Mouse (Mus musculus): ENCODE measurements around the gene Numb.

Gene Numb

GRCm38 (mm10) chr12:83780181-83780580 is 141.6 kb downstream of the Numb start:
- no peak for DNase-seq

DNA sequence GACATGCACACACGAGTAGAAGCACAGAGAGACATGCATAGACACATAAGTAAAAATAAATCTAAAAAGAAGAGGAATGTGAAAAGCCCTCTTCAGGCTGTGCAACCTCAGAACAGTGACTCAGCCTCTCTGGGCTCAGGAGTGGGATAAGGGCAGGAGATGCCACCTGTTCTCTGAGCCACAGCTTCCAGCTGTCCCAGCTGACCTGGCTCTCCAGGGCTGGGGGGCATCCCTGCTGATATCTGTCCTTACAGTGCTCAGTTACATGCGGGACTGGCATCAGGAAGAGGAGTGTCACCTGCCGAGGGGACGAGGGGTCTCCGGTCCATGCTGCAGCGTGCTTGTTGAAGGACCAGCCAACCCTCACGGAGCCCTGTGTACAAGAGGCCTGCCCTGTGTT is 145.0 kb downstream of the Numb start:
- no peak for DNase-seq

- no peak for DNase-seq
Observed at GRCm38 (mm10) chr12:83775621-83776020, 146.1 kb downstream of the Numb start.

- peak; percentile 65 to 78 for DNase-seq
Observed at GRCm38 (mm10) chr12:83770418-83771256, 151.1 kb downstream of the Numb start.

- peak; percentile 41 to 50 for DNase-seq
Observed at GRCm38 (mm10) chr12:83768235-83768899, 153.4 kb downstream of the Numb start.

- DNase-seq, result no peak
Observed at GRCm38 (mm10) chr12:83767833-83768232, 153.9 kb downstream of the Numb start.

- DNase-seq, result no peak
Observed at GRCm38 (mm10) chr12:83765965-83766603, 155.7 kb downstream of the Numb start.

- DNase-seq, result no peak
Observed at GRCm38 (mm10) chr12:83764519-83764918, 157.2 kb downstream of the Numb start.

GRCm38 (mm10) chr12:83764044-83764365 is 157.7 kb downstream of the Numb start:
- DNase-seq, result peak; percentile 42 to 54

DNA sequence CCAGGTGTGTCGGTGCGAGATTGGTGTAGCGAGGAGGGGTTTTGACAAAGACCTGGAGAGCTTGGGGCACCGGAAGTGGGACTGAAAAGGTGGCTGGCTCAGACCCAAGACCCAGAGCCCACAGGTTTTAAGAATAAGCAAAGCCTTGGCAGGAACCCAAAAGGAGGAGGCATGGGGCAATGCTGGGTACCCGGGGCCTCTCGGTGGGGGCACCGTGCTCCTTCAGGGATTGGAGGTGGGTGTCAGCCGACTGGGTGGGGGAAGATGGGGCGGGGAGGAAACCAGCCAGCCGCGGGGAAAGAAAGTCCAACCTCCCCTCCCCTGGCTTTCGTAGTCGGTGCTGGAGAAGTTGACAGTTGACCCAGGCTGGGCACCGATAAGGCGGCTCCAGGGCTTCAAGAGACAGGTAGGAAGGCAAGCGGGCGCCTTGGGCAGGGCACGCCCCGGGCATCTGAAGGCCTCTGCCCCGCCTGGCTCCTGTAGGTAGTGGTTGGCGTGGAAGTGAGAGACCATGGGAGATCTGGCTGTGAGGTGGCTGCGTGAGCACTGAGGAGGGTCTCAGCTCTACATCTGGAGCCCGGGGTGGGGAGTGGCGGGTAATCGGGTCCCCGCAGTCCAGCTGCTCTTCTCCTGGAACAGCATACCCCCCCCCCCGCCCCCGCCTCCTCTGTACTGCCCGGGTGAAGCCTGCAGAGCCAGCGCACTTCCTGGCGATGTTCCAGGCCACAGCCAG is 158.3 kb downstream of the Numb start, which contains the start of gene Papln:
Gene Papln (plus strand): TSS at position 324 of the 733 bp plus-strand sequence.
- DNase-seq, result peak; percentile 19 to 28

DNA sequence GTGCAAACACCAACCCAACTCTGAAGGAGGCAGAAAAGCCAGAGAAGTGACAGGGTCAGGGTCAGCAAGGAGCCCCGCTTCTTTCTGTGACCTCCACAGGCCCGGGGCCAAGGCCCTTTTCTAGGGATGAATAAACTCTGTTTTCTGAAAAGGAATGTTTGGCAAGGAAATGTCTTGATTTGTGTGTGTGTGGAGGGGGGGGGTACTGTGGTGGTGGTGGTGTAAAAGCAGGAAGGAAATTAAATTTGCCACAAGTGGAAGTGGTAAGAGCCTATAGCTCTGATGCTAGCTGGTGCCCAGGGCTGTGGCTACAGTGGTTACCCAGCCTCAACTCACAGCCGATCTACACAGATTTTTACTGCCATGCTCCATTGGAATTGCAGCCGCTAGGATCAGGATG is 159.0 kb downstream of the Numb start:
- DNase-seq, result peak; percentile 24 to 43

DNA sequence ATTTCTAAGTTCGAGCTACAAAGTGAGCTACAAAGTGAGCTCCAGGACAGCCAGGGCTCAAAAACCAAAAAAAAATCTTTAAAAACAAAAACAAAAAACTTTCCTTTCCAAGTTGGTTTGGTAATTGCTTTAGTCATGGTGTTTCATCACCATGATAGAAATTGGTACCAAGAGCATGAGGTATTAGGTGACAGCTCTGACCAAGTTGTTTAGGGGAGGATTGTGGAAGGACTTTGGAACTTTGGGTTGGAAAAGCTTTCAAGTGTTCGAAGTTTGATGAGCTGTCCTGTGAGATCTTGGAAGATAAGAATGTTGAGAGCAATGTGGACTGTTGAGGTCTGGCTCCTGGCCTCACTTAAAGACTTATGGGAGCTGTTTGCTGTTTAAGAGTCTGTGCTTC is 161.5 kb downstream of the Numb start:
- no peak for DNase-seq

DNA sequence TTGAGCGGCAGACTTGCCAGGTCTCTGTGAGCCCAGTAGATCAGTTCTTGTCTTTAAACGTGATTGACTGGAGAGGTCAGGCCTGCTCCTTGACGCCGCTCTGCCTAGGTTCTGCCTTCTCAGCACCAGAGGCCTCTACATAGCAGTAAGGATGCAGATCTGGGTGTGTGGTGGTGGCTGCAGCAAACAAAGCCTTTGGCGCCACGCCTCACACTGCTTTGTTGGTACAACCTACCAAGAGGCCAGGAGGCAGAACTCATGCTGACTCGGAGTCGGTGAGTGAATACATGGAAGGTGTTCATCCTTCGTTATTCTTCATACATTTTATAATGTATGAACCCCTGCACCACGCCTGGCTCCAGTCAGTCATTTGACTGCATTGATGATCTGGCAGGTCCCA is 163.0 kb downstream of the Numb start:
- DNase-seq, result no peak

DNA sequence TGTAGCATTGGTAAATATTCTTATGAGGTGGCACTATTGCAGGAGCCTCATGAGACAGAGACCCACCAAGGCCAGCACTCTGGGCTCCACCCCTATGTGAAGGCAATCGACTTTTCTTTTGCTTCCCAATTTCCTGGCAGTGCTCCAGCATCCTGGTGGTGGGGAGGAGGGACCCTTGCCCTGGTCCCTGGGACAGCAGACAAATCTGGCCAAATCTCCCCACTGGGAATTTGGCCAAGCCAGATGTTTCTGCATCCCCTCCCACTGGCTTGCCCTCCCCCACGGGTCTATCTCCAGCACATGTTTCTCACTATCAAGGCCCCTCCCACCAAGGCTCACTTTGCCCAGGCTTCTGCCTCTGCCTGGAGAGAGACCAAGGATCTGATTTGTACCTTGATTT is 169.2 kb downstream of the Numb start:
- DNase-seq, result no peak

DNA sequence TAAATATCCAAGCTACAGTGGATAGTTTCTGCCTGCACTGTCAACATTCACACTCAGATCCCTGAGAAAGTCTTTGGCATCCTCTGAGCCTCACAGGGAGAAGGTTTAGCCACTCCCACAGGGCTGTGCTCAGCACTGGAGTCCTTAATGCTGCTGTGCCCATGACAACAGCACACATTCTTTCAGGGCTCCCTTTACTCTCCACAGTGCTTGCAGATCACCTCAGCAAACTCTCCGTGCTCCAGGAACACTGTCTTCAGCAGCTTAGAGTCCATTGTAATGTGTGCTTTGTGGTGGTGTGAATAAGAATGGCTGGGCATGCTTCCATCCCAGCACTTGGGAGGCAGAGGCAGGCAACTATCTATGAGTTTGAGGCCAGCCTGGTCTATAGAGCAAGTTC is 172.5 kb downstream of the Numb start:
- no peak for DNase-seq
